16 mouse cellular contexts compared by ENCODE assay signal in genomic region chr16:23376189-23376588, GRCm38 (mm10). TPM values are rescaled to one million over a fixed set of nuclear protein-coding genes. Genes with fewer than 3 reads are reported as not detected.
A peak's percentile ranks its signal among the peaks of the same experiment; 100 is the strongest.
DNase-seq lines count a peak whose midpoint lies in the region; ATAC-seq lines count a peak whose summit lies in the region.
"Had no signal": no experiment of that assay in that cellular context is flagged by ENCODE, and none has a peak within 500 bp of the region (broad histone marks: within the 10 kb centered on the region; RNA-seq: fewer than 3 reads in every experiment).

No protein-coding gene starts in this region.

- DNase-seq in frontal cortex, postnatal 36 days (ENCODE audit: low spot score in 2 of 2) = no peak
- DNase-seq in kidney, postnatal 14 days = peak; percentile 21
- DNase-seq in 3T3-L1 (ENCODE audit: low read depth, low spot score) (peak; percentile 40), adipocyte (ENCODE audit: low spot score) (peak; percentile 8)
- DNase-seq in left cerebral cortex, postnatal 4 days = no peak
- DNase-seq: adrenal gland, postnatal 10 days; kidney, adult 18-20 months; liver had no signal

- H3K9me3 ChIP-seq in kidney, embryonic 14.5 days (ENCODE audit: control insufficient read depth, low read length) = no peaks in the 10 kb centered on the region
- H3K9me3 ChIP-seq: hindbrain, embryonic 10.5 days had no signal

- no peaks in the 10 kb centered on the region for H3K36me3 ChIP-seq in kidney, embryonic 14.5 days (ENCODE audit: control insufficient read depth, insufficient read depth, low read length)
- H3K36me3 ChIP-seq: hindbrain, embryonic 10.5 days had no signal

- H3K4me2 ChIP-seq in kidney, embryonic 14.5 days (replicated peaks; ENCODE audit: low read depth, low read length) = no peak overlapping the region
- H3K4me2 ChIP-seq: heart, embryonic 11.5 days had no signal

- H3K27me3 ChIP-seq in kidney, embryonic 14.5 days (ENCODE audit: control insufficient read depth, insufficient read depth, low read length) = no peaks in the 10 kb centered on the region
- H3K27me3 ChIP-seq: Patski had no signal

- H3K4me1 ChIP-seq in kidney, embryonic 14.5 days (ENCODE audit: control insufficient read depth, insufficient read depth, low read length) = no peaks in the 10 kb centered on the region
- H3K4me1 ChIP-seq: hindbrain, embryonic 10.5 days; megakaryocyte, embryonic 14.5 days had no signal

- H3K9ac ChIP-seq in kidney, embryonic 14.5 days (ENCODE audit: low read depth, low read length) = no peak overlapping the region

- intact Hi-C loops in left cerebral cortex, postnatal 4 days (cut with DNase I) = no loop called here

- peak; percentile 41; the same call in 1 of the 2 replicates for ATAC-seq in frontal cortex, adult (ENCODE audit: low TSS enrichment)
- ATAC-seq in kidney, embryonic 14.5 days (ENCODE audit: low FRiP score, low TSS enrichment) = no peak
- no peak for ATAC-seq in granulocyte monocyte progenitor cell, adult 5-6 weeks (replicated peaks; ENCODE audit: poor library complexity, severe bottlenecking)
- ATAC-seq: Patski had no signal

- WGBS in kidney, embryonic 14.5 days = 64% methylated on average over 10 of the region's 10 CpGs

- H3K27ac ChIP-seq in kidney, embryonic 14.5 days (ENCODE audit: low read depth, low read length) = no peak overlapping the region
- H3K27ac ChIP-seq: hindbrain, embryonic 10.5 days had no signal

- no peak overlapping the region for H3K4me3 ChIP-seq in kidney, embryonic 14.5 days (ENCODE audit: low read length)
- H3K4me3 ChIP-seq: hindbrain, embryonic 10.5 days; megakaryocyte, embryonic 14.5 days had no signal

RNA-seq across cellular contexts. Expression of gene Rtp1, which starts 52.7 kb away (rescaled TPM):
- not detected in 2 replicates for polyA plus RNA-seq in kidney, embryonic 14.5 days (2014; fragmentation: Nextera tagmentation; extraction: Ambion mirVana)
- not detected in 2 replicates for total RNA-seq in granulocyte monocyte progenitor cell, adult 5-6 weeks (2014; fragmentation: Nextera tagmentation)
- total RNA-seq in granulocyte monocyte progenitor cell, adult 5-6 weeks (2017) = not detected in 2 replicates
- total RNA-seq in left cerebral cortex, postnatal 4 days (2021) = under 1 TPM in 1 of 2 experiments, not detected in 1; 0.18 TPM
- total RNA-seq: adrenal gland, postnatal 10 days; common myeloid progenitor, adult 5-6 weeks had no signal
- polyA plus RNA-seq: heart, embryonic 11.5 days; hindbrain, embryonic 10.5 days; Patski had no signal

Comparison
In these comparisons a context has a peak if more than half of its experiments do, and no peak if none do; other contexts are left out.
1. DNase-seq: peak in kidney, postnatal 14 days (single experiment), 3T3-L1 (single experiment) and adipocyte (single experiment); none in frontal cortex, postnatal 36 days (0 of 2) and left cerebral cortex, postnatal 4 days (single experiment).